Mouse (Mus musculus) R1 (cell line): ENCODE results near the gene Fbxw17.

Experiments
- DNase-seq: peaks from one replicate; pipeline ENCODE4 v3.0.0-alpha.2; 2018; ENCODE audit warnings: low read depth, low spot score

Gene Fbxw17

GRCm38 (mm10) chr13:50417389-50418183 lies at the start of gene Fbxw17:
TSS of gene Fbxw17 (plus strand) at chr13:50417864.
- peak; percentile 81 for DNase-seq

DNA sequence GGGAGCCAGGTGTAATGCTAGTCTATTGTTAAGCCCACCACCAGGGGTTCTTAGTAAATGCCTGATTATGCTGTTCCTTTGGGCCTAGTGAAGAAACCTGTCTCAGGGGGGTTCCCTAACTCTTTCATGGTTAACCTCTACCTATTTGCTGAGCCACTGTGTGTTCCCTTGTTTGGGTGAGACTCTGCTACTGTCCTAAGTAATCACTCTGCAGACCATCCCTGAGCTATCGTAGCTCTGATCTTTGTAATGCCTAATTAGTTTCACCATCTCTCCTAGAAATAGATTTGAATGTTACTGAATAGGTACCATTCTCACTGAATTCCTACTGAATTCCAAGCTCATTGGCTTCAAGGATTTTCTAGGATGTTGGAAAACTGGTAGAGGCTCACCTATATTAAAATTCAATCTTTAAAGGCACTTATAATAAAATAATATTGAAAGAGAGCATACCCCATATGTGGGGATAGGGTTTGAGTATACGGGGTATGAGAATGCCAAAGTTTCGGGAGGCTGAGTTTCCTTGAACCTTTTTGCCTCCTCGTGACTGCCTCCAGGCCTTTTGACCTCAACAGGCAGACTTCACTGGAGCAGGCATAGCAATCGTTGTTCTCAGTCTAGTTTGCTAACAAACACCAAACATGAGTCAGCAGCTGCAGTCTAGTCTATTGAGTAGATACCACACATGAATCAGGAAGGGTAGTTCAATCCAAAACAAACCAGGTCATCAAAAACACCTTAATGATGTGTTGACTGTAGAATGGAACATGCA lies 44.5 kb upstream of the Fbxw17 start:
- DNase-seq: peak; percentile 94

GRCm38 (mm10) chr13:50389146-50389545 lies 28.5 kb upstream of the Fbxw17 start:
- DNase-seq: peak; percentile 93

DNA sequence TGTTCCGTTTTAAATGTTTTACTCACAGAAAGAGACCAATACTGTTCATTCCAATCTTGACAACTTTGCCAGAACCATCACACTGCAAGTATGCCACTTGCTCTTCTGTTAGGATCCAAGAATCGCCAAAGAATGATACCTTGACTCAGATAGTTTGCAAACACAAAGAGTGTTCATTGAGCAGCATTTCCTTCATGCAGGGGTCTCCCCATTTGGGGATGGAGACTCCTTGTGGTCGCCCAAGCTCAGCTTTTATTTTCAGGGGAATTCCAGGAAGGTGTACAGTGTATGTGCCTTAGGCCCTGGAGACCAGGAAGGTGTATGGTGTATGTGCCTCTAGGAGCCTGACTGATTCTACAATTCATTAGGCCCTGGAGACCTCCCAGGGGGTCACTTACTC lies 757 bp downstream of the Fbxw17 start:
- no peak for DNase-seq

DNA sequence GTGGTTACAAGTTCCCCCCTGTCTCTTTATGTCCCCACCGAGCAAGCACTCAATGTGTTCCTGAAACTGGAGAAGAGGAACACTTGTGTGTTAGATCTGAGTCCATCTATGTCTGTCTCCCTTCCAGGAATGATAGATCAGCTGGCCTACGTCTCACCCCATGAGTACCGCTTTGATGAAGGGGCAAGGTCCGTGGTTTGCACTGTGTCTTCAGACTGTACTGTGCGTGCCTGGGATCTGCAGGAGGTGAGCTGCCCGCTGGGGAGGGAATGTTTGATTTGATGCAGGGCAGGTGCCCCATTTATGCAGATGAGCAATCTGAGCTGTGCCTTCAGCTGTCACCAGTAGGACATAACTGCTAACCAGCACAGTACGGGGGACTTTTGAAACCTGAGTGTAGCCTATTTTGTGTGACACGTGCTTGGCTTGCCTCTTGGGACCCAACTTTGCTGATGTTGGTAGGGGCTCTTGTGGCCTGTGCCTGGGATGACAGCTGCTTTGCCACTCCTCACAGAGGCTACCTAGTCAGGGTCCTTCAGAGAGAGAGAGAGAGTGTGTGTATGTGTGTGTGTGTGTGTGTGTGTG lies 6.1 kb downstream of the Fbxw17 start:
- DNase-seq: no peak

- no peak for DNase-seq
These were observed 6.9 kb downstream of the Fbxw17 start for GRCm38 (mm10) chr13:50424517-50424916.

GRCm38 (mm10) chr13:50426686-50427085 lies 9.0 kb downstream of the Fbxw17 start:
- no peak for DNase-seq

DNA sequence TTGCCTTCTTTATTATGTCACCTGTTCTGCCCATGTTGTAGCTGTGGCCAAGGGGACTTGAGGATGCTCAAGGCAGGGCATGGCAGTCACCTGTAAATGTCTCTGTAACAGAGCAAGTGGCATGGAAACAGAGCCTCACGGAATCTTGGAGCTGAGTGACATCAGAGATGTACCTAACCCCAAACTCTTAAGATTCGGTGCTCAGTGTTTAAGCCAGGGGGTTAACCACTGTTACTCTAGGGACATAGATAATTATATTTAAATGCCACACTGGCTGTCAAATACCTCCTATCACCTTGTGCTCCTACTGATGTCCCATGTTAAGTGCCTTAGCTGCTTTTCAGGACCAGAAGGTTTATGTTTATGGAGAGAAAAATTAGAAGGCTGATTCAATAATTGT lies 26.1 kb downstream of the Fbxw17 start, which contains the start of gene Gm47429:
TSS of gene Gm47429 (minus strand) at position 101 of the 400 bp plus-strand sequence.
- DNase-seq: no peak

GRCm38 (mm10) chr13:50445261-50445660 lies 27.6 kb downstream of the Fbxw17 start:
- no peak for DNase-seq

GRCm38 (mm10) chr13:50452266-50452665 lies 34.6 kb downstream of the Fbxw17 start:
- DNase-seq: peak; percentile 57

DNA sequence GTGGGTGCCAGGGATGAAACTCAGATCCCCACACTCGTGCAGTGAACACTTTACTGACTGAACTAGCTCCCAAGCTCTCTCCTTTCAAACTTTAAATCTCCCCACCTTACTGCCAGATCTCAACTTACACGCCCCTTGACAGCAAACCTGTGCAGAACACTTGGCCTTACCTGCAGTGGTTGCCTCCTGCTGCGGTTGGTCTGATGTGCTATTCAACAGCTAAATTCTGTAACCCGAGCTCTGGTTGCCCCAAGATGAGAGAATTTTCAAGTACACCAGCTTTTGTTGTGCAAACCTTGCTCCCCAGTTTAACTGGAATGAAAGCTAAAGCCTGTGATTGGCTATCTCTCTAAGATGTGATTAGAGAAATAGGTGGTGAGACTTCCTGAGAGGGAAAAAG lies 35.8 kb downstream of the Fbxw17 start:
- peak; percentile 94 for DNase-seq

DNA sequence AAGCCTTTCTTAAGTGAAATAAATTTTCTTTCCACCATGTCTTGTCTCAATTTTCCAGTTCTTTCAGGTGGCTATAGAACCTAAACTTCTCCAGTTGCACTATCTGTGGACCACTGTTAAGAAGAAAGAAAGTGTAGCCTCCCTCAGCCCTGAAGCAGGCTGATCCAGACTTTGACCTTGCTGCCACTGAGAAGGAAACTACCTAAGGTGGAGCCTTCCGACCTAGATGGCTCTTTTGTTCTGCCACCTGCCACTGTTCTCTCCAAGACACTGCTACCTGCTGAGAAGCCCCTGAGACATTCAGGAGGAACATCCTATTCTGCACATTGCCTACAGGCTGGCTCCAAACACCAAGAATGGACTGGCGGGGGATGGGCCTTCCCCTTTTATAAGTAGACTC lies 42.8 kb downstream of the Fbxw17 start:
- peak; percentile 90 for DNase-seq

- peak; percentile 59 for DNase-seq
These were observed 47.2 kb downstream of the Fbxw17 start for GRCm38 (mm10) chr13:50464621-50465562.

DNA sequence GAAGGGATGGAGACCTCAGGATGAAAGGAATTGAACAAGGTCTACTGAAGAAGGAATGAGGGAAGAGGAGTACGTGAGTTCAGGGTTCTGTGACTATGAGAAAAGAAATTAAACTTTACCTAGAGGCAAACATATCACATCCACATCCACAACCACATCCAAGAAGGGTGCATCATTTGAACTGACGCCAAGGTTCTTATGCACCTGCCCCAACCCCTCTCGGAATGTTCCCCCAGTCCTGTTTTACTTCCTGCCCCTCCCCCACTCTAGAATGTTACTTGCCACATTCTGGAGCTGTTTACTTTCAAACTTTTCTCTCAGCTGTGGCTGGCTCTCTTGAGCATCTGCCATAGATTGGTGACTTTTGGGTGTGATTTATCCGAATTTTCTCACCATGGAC lies 49.3 kb downstream of the Fbxw17 start, which contains the start of gene Nutm2:
TSS of gene Nutm2 (plus strand) at position 301 of the 400 bp plus-strand sequence.
- peak; percentile 48 for DNase-seq
